Mouse (Mus musculus) hindbrain, postnatal 0 days (tissue): ENCODE results near the gene Tbx3. TPM values are rescaled to one million over a fixed set of nuclear protein-coding genes. Genes with fewer than 3 reads are reported as not detected.

Experiments
- ATAC-seq: fragments of 200-750 bp; cut with Nextera tagmentation; 2 replicates; pipeline ENCODE4 v1.8.0; 2017; ENCODE audit warnings: mild to moderate bottlenecking, moderate TSS enrichment, moderate library complexity
- DNase-seq: peaks from one replicate; pipeline ENCODE4 v3.0.0-alpha.2; 2015; ENCODE audit warnings: low spot score
- H3K27ac ChIP-seq: fragments of 300-500 bp; sonication (generic); 2 replicates; pipeline ENCODE4 v1.5.1; 2014; ENCODE audit warnings: mild to moderate bottlenecking
- H3K27me3 ChIP-seq: fragments of 300-500 bp; sonication (generic); 2 replicates; pipeline ENCODE4 v1.6.1; 2014; ENCODE audit warnings: low read length, mixed read lengths; ENCODE audit not compliant: insufficient read depth
- H3K36me3 ChIP-seq: fragments of 300-500 bp; sonication (generic); 2 replicates; pipeline ENCODE4 v1.6.1; 2014; ENCODE audit warnings: low read length, mixed read lengths; ENCODE audit not compliant: insufficient read depth
- H3K4me1 ChIP-seq: fragments of 300-500 bp; sonication (generic); 2 replicates; pipeline ENCODE4 v1.6.1; 2014; ENCODE audit warnings: antibody characterized with exemption, low read length, mixed read lengths; ENCODE audit not compliant: insufficient read depth
- H3K4me2 ChIP-seq: fragments of 300-500 bp; sonication (generic); 2 replicates; pipeline ENCODE4 v1.6.1; 2014; ENCODE audit warnings: low read depth, mild to moderate bottlenecking, low read length, moderate library complexity, mixed read lengths
- H3K4me3 ChIP-seq: fragments of 300-500 bp; sonication (generic); 2 replicates; pipeline ENCODE4 v1.5.1; 2014; ENCODE audit warnings: low read length
- H3K9ac ChIP-seq: fragments of 300-500 bp; sonication (generic); replicated peaks from 2 replicates; pipeline ENCODE4 v1.6.1; 2014; ENCODE audit warnings: mild to moderate bottlenecking, low read length, moderate library complexity, mixed read lengths
- H3K9me3 ChIP-seq: fragments of 300-500 bp; sonication (generic); 2 replicates; pipeline ENCODE4 v1.6.1; 2016; ENCODE audit warnings: low read length, mixed read lengths
- CTCF ChIP-seq: IDR thresholded peaks from 2 replicates; pipeline ENCODE4 v1.5.1; 2016; ENCODE audit warnings: antibody characterized with exemption, control low read depth, low read depth
- WGBS: fragments of 180-500 bp; shearing (Covaris S2); extraction: QIAGEN DNeasy Blood & Tissue Kit; methylation state at CpG from one replicate; pipeline ENCODE4 v1.1.7; 2014; 5-methylcytosine and 5-hydroxymethylcytosine counted together
- polyA plus RNA-seq: library from polyadenylated mRNA; unstranded; fragments of >200 nt; fragmentation: Nextera tagmentation; extraction: Ambion mirVana; gene quantifications from 2 replicates; pipeline ENCODE4 v1.2.1, GENCODE M21; 2015
- total RNA-seq: library from RNA; depleted of rRNA; stranded (reverse); fragments of >200 nt; gene quantifications from 2 replicates; pipeline ENCODE4 v1.2.3, GENCODE M21; 2014

Tbx3 gene
- total and polyA plus RNA-seq, 2 experiments from 2014 or later: 1.3 to 2.9 TPM

GRCm38 (mm10) chr5:119628746-119629327 is 41.6 kb upstream of the Tbx3 start:
- WGBS: 48% methylated on average over 11 of the region's 12 CpGs
- peaks cover 31% of the 10 kb centered on the region for H3K27me3 ChIP-seq
- TF ChIP-seq CTCF: no peak

GRCm38 (mm10) chr5:119633581-119633980 is 36.9 kb upstream of the Tbx3 start:
- no peak overlapping the region for H3K27ac ChIP-seq
- 80% methylated on average over 4 of the region's 4 CpGs for WGBS
- no peak for TF ChIP-seq CTCF
- H3K4me2 ChIP-seq: no peak overlapping the region
- H3K4me3 ChIP-seq: no peak overlapping the region
- H3K9me3 ChIP-seq: no peaks in the 10 kb centered on the region
- no peaks in the 10 kb centered on the region for H3K4me1 ChIP-seq
- H3K27me3 ChIP-seq: no peaks in the 10 kb centered on the region
- H3K36me3 ChIP-seq: no peaks in the 10 kb centered on the region
- H3K9ac ChIP-seq: no peak overlapping the region
- DNase-seq (no peak), ATAC-seq (no peak)

More at GRCm38 (mm10) chr5:119628746-119629327, 41.6 kb upstream of the Tbx3 start:
- 0 out of 2 replicates have a peak, but pooled peaks cover 8% of the 10 kb centered on the region for H3K4me1 ChIP-seq
- H3K4me3 ChIP-seq: no peak overlapping the region
- no peak overlapping the region for H3K9ac ChIP-seq
- DNase-seq: no peak
- no peak overlapping the region for H3K27ac ChIP-seq
- no peak for ATAC-seq
- no peaks in the 10 kb centered on the region for H3K9me3 ChIP-seq
- H3K4me2 ChIP-seq: no peak overlapping the region
- H3K36me3 ChIP-seq: no peaks in the 10 kb centered on the region

- ATAC-seq (no peak), DNase-seq (no peak)
- TF ChIP-seq CTCF: no peak
- Histone ChIP-seq H3K36me3 (no peaks in the 10 kb centered on the region), H3K4me1 (no peaks in the 10 kb centered on the region), H3K4me2 (no peak overlapping the region), H3K9me3 (no peaks in the 10 kb centered on the region), H3K9ac (no peak overlapping the region), H3K27ac (no peak overlapping the region), H3K27me3 (no peaks in the 10 kb centered on the region; the same call in 1 of the 2 replicates), H3K4me3 (no peak overlapping the region)
- WGBS: 64% methylated on average over 2 of the region's 2 CpGs
These were observed 35.6 kb upstream of the Tbx3 start for GRCm38 (mm10) chr5:119634861-119635260.

GRCm38 (mm10) chr5:119638300-119638699 is 32.2 kb upstream of the Tbx3 start:
- H3K27ac ChIP-seq: no peak overlapping the region
- DNase-seq (no peak), ATAC-seq (no peak)
- no peaks in the 10 kb centered on the region for H3K4me1 ChIP-seq
- no peak overlapping the region for H3K4me2 ChIP-seq
- H3K36me3 ChIP-seq: no peaks in the 10 kb centered on the region
- no peaks in the 10 kb centered on the region for H3K9me3 ChIP-seq
- TF ChIP-seq CTCF: no peak
- no peak overlapping the region for H3K9ac ChIP-seq
- WGBS: 81% methylated on average over 12 of the region's 12 CpGs
- no peak overlapping the region for H3K4me3 ChIP-seq
- no peaks in the 10 kb centered on the region; the same call in 1 of the 2 replicates for H3K27me3 ChIP-seq

- no peak overlapping the region for H3K4me2 ChIP-seq
- DNase-seq (no peak), ATAC-seq (no peak)
- H3K36me3 ChIP-seq: no peaks in the 10 kb centered on the region
- H3K27ac ChIP-seq: no peak overlapping the region
- TF ChIP-seq CTCF: no peak
- no peak overlapping the region for H3K4me3 ChIP-seq
- no peaks in the 10 kb centered on the region; the same call in 1 of the 2 replicates for H3K27me3 ChIP-seq
- H3K4me1 ChIP-seq: no peaks in the 10 kb centered on the region
- no peak overlapping the region for H3K9ac ChIP-seq
- 61% methylated on average over 9 of the region's 9 CpGs for WGBS
- H3K9me3 ChIP-seq: no peaks in the 10 kb centered on the region
These were observed 29.4 kb upstream of the Tbx3 start for GRCm38 (mm10) chr5:119641094-119641493.

- no peak for ATAC-seq
- H3K4me2 ChIP-seq: no peak overlapping the region
- no peak overlapping the region for H3K9ac ChIP-seq
- DNase-seq: peak; percentile 31
- no peaks in the 10 kb centered on the region for H3K4me1 ChIP-seq
- no peaks in the 10 kb centered on the region for H3K9me3 ChIP-seq
- H3K27me3 ChIP-seq: no peaks in the 10 kb centered on the region; the same call in 1 of the 2 replicates
- no peak overlapping the region for H3K4me3 ChIP-seq
- H3K27ac ChIP-seq: no peak overlapping the region
- no peak for TF ChIP-seq CTCF
- WGBS: 26% methylated on average over 3 of the region's 3 CpGs
- H3K36me3 ChIP-seq: no peaks in the 10 kb centered on the region
These were observed 28.8 kb upstream of the Tbx3 start for GRCm38 (mm10) chr5:119641714-119642113.

- H3K4me1 ChIP-seq: no peaks in the 10 kb centered on the region
- 66% methylated on average over 2 of the region's 2 CpGs for WGBS
- no peaks in the 10 kb centered on the region for H3K9me3 ChIP-seq
- H3K9ac ChIP-seq: no peak overlapping the region
- ATAC-seq: no peak
- DNase-seq: no peak
- H3K36me3 ChIP-seq: no peaks in the 10 kb centered on the region
- no peak overlapping the region for H3K4me3 ChIP-seq
- peaks cover 15% of the 10 kb centered on the region for H3K27me3 ChIP-seq
- TF ChIP-seq CTCF: no peak
- no peak overlapping the region for H3K4me2 ChIP-seq
- H3K27ac ChIP-seq: no peak overlapping the region
These were observed 23.5 kb upstream of the Tbx3 start for GRCm38 (mm10) chr5:119646965-119647364.
